Mouse (Mus musculus): ENCODE measurements around the gene Slc12a7. TPM values are rescaled to one million over a fixed set of nuclear protein-coding genes. Genes with fewer than 3 reads are reported as not detected.

Gene Slc12a7
- polyA plus RNA-seq, 1 experiment, result 31.9 TPM

DNA sequence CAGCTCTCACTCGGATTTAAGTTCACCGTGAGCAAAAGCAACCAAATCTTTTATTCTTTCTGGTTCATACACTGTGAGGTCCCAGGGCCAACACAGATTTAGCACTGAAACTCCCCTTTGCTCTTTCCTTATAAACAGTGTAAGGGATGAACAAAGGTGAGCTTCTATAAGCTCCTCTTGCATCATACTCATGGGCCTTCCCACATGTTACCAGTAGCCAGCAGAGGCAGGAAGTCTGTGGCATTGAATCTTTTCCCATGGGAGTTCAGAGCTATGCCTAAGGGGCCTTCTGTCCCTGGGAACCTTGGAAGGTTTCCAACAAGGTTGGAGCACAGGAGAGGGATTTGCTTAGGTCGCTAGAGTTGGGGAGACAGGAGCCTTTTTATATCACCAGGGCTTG is 20.7 kb upstream of the Slc12a7 start:
- no peak overlapping the region for H3K27ac ChIP-seq (ENCODE audit: insufficient read depth, low read length)
- TF ChIP-seq CTCF (IDR thresholded peaks at IDR 0.05; ENCODE audit: borderline replicate concordance, insufficient read depth, low read length) (no peak), POLR2A (IDR thresholded peaks at IDR 0.05; ENCODE audit: low read depth, low read length) (no peak)
- H3K4me3 ChIP-seq (ENCODE audit: insufficient read depth, low read length), result no peak overlapping the region
- H3K4me1 ChIP-seq (ENCODE audit: control insufficient read depth, insufficient read depth, low read length), result no peaks in the 10 kb centered on the region

DNA sequence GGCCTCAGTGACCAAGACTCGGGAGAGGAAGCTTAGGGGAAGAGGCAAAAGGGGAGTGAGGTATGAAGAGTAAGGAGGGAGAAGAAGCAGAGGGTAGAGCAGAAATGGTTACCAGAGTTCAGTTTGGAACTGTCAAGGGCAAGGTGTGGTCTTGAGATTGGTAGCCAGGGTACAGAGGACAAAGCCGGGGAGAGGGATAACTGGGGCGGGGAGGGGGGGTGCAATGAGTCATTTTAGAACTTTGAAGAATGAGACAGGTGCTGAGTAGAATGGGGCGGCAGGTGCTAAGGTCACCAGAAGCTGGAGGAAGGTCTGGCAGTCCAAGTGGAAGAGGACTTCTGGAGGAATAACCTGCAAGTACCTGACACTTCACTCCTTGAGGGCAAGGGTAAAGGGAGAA is 19.7 kb upstream of the Slc12a7 start:
- no peak overlapping the region for H3K27ac ChIP-seq (ENCODE audit: insufficient read depth, low read length)
- H3K4me1 ChIP-seq (ENCODE audit: control insufficient read depth, insufficient read depth, low read length), result no peaks in the 10 kb centered on the region
- H3K4me3 ChIP-seq (ENCODE audit: insufficient read depth, low read length), result no peak overlapping the region
- TF ChIP-seq CTCF (IDR thresholded peaks at IDR 0.05; ENCODE audit: borderline replicate concordance, insufficient read depth, low read length), result no peak
- no peak for TF ChIP-seq POLR2A (IDR thresholded peaks at IDR 0.05; ENCODE audit: low read depth, low read length)

DNA sequence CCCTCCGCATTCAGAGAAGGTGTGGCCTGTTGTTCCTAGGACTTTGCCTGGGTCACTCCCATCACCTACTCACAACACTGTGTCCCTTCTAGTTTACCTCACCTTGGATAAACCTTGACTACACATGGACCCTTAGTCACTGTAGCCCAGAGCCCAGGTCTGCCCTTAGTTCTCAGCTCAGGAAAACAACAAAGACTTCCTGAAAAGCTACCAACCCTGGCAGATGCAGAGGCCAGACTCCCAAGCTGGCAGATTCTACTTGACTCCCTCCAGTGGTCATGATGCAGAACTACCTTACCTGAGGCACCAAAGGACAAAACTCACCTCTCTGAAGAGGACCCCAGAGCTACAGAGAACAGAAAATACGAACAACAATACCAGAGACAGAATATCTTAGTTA is 18.9 kb upstream of the Slc12a7 start:
- Histone ChIP-seq H3K27ac (ENCODE audit: insufficient read depth, low read length) (no peak overlapping the region), H3K4me1 (ENCODE audit: control insufficient read depth, insufficient read depth, low read length) (no peaks in the 10 kb centered on the region), H3K4me3 (ENCODE audit: insufficient read depth, low read length) (no peak overlapping the region)
- TF ChIP-seq CTCF (IDR thresholded peaks at IDR 0.05; ENCODE audit: borderline replicate concordance, insufficient read depth, low read length), result no peak
- no peak for TF ChIP-seq POLR2A (IDR thresholded peaks at IDR 0.05; ENCODE audit: low read depth, low read length)

DNA sequence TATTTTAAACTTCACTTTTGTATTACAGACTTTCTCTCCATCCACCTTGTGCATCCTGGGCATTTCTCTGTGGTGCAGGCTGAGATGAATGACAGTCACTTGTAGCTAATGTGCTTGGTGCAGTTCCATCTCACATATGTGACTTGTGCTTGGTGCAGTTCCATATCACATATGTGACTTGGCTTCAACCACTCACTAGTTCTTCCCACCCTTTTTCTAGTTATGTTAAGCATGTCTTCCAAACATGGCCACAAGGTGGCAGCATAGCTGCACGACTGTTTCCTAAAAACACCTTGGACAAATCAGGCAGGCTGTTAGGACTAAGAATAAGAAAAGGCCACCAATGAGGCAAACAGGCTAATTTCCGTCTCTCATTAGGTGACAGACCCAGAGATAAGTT is 14.7 kb upstream of the Slc12a7 start:
- Histone ChIP-seq H3K27ac (ENCODE audit: insufficient read depth, low read length) (no peak overlapping the region), H3K4me1 (ENCODE audit: control insufficient read depth, insufficient read depth, low read length) (no peaks in the 10 kb centered on the region), H3K4me3 (ENCODE audit: insufficient read depth, low read length) (no peak overlapping the region)
- TF ChIP-seq CTCF (IDR thresholded peaks at IDR 0.05; ENCODE audit: borderline replicate concordance, insufficient read depth, low read length) (no peak), POLR2A (IDR thresholded peaks at IDR 0.05; ENCODE audit: low read depth, low read length) (no peak)

- no peak overlapping the region for H3K27ac ChIP-seq (ENCODE audit: insufficient read depth, low read length)
- TF ChIP-seq CTCF (IDR thresholded peaks at IDR 0.05; ENCODE audit: borderline replicate concordance, insufficient read depth, low read length), result no peak
- TF ChIP-seq POLR2A (IDR thresholded peaks at IDR 0.05; ENCODE audit: low read depth, low read length), result no peak
- no peak overlapping the region for H3K4me3 ChIP-seq (ENCODE audit: insufficient read depth, low read length)
- H3K4me1 ChIP-seq (ENCODE audit: control insufficient read depth, insufficient read depth, low read length), result no peaks in the 10 kb centered on the region
Observed at GRCm38 (mm10) chr13:73720241-73720640, 12.7 kb upstream of the Slc12a7 start.

DNA sequence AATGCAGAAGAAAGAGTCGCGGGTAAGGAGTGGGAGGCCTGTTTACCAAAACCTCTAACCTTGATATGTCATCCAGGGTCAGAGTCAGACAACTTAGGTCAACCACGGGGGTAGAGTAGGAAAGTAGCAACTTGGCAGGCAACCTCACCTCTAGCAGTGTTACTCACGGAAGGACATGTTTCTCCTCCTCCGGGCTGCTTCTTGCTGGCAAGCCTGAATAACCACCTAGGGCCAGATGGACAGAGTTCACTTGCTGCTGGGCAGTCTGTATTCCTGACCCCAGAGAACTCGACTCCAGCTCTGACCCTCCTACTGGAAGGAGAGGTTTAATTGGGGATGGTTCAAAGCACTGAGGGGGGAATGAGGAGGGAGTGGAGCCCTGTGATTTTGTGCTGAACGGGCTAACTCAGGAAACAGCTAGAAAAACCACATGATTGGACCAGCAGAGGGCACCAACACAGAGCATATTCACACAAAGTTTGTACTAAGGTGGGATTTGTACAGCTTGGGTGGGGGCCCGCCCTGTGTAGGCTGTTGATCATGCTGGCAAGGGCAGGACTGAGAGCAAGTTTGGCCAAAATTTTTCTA is 9.7 kb upstream of the Slc12a7 start:
- H3K4me1 ChIP-seq (ENCODE audit: control insufficient read depth, insufficient read depth, low read length), result no peaks in the 10 kb centered on the region
- no peak overlapping the region for H3K27ac ChIP-seq (ENCODE audit: insufficient read depth, low read length)
- no peak overlapping the region for H3K4me3 ChIP-seq (ENCODE audit: insufficient read depth, low read length)
- no peak for TF ChIP-seq POLR2A (IDR thresholded peaks at IDR 0.05; ENCODE audit: low read depth, low read length)
- TF ChIP-seq CTCF (IDR thresholded peaks at IDR 0.05; ENCODE audit: borderline replicate concordance, insufficient read depth, low read length), result no peak

GRCm38 (mm10) chr13:73725315-73725714 is 7.6 kb upstream of the Slc12a7 start:
- Histone ChIP-seq H3K4me3 (ENCODE audit: insufficient read depth, low read length) (no peak overlapping the region), H3K4me1 (ENCODE audit: control insufficient read depth, insufficient read depth, low read length) (no peaks in the 10 kb centered on the region), H3K27ac (ENCODE audit: insufficient read depth, low read length) (no peak overlapping the region)
- TF ChIP-seq CTCF (IDR thresholded peaks at IDR 0.05; ENCODE audit: borderline replicate concordance, insufficient read depth, low read length), result no peak
- no peak for TF ChIP-seq POLR2A (IDR thresholded peaks at IDR 0.05; ENCODE audit: low read depth, low read length)

- H3K27ac ChIP-seq (ENCODE audit: insufficient read depth, low read length), result no peak overlapping the region
- H3K4me1 ChIP-seq (ENCODE audit: control insufficient read depth, insufficient read depth, low read length), result no peaks in the 10 kb centered on the region
- TF ChIP-seq CTCF (IDR thresholded peaks at IDR 0.05; ENCODE audit: borderline replicate concordance, insufficient read depth, low read length) (no peak), POLR2A (IDR thresholded peaks at IDR 0.05; ENCODE audit: low read depth, low read length) (no peak)
- no peak overlapping the region for H3K4me3 ChIP-seq (ENCODE audit: insufficient read depth, low read length)
Observed at GRCm38 (mm10) chr13:73727621-73728025, 5.3 kb upstream of the Slc12a7 start.

GRCm38 (mm10) chr13:73728633-73729032 is 4.3 kb upstream of the Slc12a7 start:
- Histone ChIP-seq H3K4me1 (ENCODE audit: control insufficient read depth, insufficient read depth, low read length) (no peaks in the 10 kb centered on the region), H3K27ac (ENCODE audit: insufficient read depth, low read length) (no peak overlapping the region), H3K4me3 (ENCODE audit: insufficient read depth, low read length) (no peak overlapping the region)
- TF ChIP-seq CTCF (IDR thresholded peaks at IDR 0.05; ENCODE audit: borderline replicate concordance, insufficient read depth, low read length), result no peak
- TF ChIP-seq POLR2A (IDR thresholded peaks at IDR 0.05; ENCODE audit: low read depth, low read length), result no peak

DNA sequence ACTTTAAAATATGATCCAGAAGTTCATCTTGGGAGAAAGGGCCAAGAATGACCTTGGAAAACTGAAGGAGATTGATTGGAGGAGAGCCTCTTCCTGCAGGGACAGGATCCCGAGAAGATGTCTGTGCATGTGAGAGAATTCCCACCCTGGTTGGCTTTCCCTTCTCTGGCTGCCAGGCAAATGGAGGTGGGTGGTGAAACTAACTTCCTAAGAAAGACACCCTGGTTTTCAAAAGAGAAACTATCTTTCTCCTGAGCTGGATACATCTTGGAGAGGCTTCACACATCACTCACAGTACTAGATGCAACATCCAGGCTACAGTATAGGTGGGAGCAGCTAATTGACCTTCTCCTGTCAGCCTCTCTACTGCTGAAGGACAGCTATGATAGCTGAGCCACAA is 2.0 kb upstream of the Slc12a7 start:
- Histone ChIP-seq H3K4me3 (ENCODE audit: insufficient read depth, low read length) (no peak overlapping the region), H3K27ac (ENCODE audit: insufficient read depth, low read length) (no peak overlapping the region), H3K4me1 (ENCODE audit: control insufficient read depth, insufficient read depth, low read length) (no peaks in the 10 kb centered on the region)
- no peak for TF ChIP-seq CTCF (IDR thresholded peaks at IDR 0.05; ENCODE audit: borderline replicate concordance, insufficient read depth, low read length)
- no peak for TF ChIP-seq POLR2A (IDR thresholded peaks at IDR 0.05; ENCODE audit: low read depth, low read length)

DNA sequence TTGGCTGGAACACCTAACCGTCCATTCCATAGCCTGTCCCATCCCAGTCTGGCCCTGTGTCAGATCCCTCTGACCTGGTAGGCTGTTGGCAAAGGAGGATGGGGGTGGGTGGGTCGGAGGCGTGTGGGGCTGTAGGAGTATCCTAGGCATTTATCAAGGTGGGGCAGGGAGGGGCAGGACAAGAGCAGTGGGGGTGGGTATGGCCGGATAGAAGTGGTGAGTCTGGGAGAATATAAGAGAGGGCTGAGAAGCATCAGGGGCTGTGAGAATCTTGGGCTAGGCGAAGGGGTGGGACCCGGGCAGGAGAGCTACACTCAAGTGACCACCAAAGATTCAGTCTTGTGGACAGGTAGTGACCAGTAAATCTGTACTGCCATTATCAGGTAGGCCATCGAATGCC is 659 bp upstream of the Slc12a7 start:
- Histone ChIP-seq H3K4me1 (ENCODE audit: control insufficient read depth, insufficient read depth, low read length) (no peaks in the 10 kb centered on the region), H3K27ac (ENCODE audit: insufficient read depth, low read length) (no peak overlapping the region), H3K4me3 (ENCODE audit: insufficient read depth, low read length) (no peak overlapping the region)
- TF ChIP-seq CTCF (IDR thresholded peaks at IDR 0.05; ENCODE audit: borderline replicate concordance, insufficient read depth, low read length), result no peak
- no peak for TF ChIP-seq POLR2A (IDR thresholded peaks at IDR 0.05; ENCODE audit: low read depth, low read length)
